Mouse (Mus musculus) ovary, adult 18-20 months (tissue): ENCODE measurements around the gene Slc39a8.

ENCODE experiments used
- DNase-seq: peaks from one replicate; pipeline ENCODE4 v3.0.0; 2022; ENCODE audit warnings: low spot score, mixed read lengths

The Slc39a8 gene

GRCm38 (mm10) chr3:135825016-135825753 is at the start of gene Slc39a8:
Gene Slc39a8, plus strand, starts transcription at chr3:135825279.
- DNase-seq: peak; percentile 75

DNA sequence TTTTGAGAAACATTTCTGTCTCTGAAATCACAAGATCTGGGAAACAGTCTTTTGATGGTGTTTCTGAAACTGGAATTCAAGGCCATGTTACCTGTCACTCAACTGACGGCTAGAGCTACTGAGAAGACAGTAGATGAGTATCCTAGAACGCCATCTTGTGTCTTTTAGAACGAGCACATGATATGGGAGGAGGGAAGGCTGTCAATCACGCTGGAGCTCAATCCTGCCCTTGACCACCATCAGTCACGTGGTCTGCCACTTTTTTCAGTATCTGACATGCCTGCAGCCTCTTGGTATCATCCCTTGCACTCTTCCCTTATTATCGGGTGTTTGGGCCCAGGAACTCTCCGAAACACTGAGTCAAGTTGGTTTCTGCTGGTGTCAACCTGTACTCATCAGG is 40.0 kb upstream of the Slc39a8 start:
- DNase-seq: no peak

- no peak for DNase-seq
Measured at GRCm38 (mm10) chr3:135796117-135796516, 29.0 kb upstream of the Slc39a8 start.

GRCm38 (mm10) chr3:135798241-135798640 is 26.8 kb upstream of the Slc39a8 start:
- DNase-seq: no peak

DNA sequence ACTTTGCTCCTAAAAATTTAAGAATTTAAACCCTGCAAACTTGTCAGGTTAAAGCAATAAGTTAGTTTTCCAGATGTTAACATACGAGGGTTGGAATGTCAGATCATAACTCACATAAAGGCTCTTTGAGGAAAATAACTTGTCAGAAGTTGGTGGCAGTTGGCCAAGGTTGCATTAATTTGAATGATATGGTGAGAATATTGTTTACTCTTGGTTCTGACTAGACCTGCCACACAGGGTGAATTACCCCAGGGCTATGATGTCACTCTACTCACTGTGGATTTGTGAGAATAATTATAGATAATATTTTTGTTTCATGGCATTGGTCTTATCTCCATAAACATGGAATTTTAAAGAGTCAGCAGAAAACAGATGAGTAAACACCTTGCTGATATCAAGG is 26.4 kb upstream of the Slc39a8 start:
- DNase-seq: no peak

DNA sequence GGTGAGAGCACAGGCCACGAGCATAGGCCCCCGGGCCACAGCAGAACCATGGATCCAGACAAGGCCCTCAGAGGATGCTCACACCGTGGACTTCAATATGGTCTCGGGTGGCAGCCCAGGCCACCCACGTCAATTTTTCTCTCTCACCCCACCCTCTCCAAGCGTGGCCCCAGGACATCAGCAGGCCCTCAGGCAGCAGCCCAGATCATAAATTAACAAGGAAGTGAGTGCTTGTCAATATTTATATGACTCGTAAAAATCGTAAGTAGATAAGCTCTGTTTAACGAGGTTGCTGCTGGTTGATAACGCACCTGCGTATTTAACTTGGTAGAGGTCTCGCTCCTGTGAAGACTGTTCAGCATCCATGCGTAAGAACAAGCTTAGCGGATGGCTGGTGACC is 10.4 kb upstream of the Slc39a8 start:
- no peak for DNase-seq

DNA sequence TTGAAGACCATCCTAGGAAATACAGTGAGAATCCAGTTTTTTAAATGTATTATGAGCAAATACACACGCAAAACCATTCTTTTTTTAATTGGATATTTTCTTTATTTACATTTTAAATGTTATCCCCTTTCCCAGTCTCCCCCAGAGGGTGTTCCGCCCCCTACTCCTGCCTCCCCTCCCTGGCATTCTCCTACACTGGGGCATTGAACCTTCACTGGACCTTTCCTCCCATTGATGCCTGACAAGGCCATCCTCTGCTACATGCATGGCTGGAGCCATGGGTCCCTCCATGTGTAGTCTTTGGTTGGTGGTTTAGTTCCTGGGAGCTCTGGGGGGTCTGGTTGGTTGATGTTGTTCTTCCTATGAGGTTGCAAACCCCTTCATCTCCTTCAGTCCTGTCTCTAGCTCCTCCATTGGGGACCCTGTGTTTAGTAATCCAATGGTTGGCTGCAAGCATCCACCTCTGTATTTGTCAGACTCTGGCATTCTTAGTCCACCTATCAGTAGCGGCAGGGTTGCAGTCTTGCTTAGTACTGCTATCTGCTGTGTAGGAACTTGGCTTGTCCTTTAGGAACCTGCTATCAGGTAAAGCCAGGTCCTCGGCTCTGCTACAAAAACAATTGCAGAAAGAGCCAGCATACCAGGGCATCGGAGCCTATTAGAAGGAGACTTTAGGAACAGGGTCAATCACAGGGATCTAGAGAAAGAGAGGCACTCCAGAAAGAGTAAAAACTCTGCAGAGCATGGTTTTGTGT is 8.9 kb upstream of the Slc39a8 start:
- DNase-seq: no peak

DNA sequence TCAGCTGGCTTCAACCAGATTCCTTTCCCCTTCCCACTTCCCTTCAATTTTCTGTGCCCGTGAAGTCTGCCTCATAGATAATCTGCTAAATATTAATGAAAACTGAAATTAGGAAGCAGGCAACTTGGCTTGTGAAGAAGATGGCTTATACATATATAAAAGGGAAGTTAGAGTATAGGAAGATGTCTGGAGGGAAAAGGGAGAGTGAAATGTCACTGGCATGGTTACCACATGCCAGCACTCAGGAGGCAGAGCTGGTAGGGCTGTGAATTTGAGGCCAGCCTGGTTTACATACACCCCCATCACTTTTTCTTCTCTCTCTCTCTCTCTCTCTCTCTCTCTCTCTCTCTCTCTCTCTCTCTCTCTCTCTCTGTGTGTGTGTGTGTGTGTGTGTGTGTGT is 8.0 kb upstream of the Slc39a8 start:
- no peak for DNase-seq

DNA sequence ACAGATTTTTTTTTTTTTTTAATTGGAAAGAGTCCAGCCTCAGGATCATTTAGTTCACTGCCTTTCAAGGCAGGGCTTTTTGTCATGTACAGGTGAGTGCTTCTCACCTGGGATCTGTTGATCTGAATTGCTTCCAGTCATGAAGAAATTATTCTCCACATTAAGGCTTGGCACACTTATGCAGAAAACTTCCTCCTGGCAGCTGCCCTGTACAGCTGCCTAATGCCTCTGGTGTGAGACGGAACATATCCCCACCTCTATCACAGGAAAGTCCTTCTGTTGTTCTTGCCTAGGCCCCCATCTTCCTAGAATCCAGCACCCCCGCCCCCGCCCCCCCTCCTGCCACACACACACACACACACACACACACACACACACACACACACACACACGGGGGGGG is 643 bp upstream of the Slc39a8 start:
- no peak for DNase-seq

GRCm38 (mm10) chr3:135825754-135826683 is 940 bp downstream of the Slc39a8 start:
- peak; percentile 6 for DNase-seq

DNA sequence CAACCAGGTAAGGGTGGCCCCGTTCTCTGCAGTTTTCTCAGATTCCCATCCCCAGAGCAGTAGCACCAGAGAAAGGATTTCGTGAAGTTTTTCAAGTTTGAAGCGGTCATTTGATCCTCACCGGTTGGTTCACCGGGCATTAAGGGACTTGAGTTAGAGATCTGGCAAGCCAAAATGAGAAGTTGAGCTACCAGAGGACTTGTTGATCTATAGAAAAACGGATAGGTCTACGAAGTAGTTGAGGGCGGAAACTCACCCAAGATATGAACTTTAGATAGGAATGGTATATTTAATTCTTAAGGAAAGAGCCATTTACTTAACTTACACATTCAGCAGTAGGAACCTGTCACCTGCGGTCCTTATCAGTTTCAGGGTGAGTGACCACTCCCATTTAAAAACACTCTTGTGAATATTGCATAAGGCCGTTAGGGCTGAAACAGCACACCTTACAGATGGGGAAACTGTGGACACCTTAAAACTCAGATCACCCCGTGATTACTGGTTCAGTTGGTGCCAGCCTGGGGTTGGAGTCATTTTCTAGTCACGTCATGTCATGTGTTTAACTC is 1.7 kb downstream of the Slc39a8 start:
- no peak for DNase-seq

DNA sequence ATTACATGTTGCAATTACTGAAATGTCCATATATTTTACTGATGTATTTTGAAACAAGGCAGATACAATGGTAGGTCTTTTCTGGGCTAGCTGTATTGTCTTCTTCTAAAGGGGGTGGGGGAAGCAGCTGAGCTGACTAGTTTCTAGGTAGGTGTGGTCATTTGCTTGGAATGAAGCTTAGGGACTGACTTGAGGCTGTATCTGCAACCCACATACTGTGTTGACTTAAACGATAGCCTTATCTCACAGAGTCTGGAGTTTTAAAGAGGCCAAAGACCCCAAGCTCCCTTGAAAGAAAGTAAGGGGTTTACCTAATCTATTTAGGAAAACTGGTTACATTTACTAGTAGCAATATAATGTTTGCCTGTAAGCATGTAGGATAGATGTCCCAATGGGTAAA is 2.9 kb downstream of the Slc39a8 start:
- DNase-seq: no peak

GRCm38 (mm10) chr3:135832496-135832895 is 7.4 kb downstream of the Slc39a8 start:
- DNase-seq: no peak

- DNase-seq: no peak
Measured at GRCm38 (mm10) chr3:135832907-135833306, 7.8 kb downstream of the Slc39a8 start.

GRCm38 (mm10) chr3:135834988-135835387 is 9.9 kb downstream of the Slc39a8 start:
- DNase-seq: no peak

GRCm38 (mm10) chr3:135839535-135839934 is 14.5 kb downstream of the Slc39a8 start:
- DNase-seq: no peak

DNA sequence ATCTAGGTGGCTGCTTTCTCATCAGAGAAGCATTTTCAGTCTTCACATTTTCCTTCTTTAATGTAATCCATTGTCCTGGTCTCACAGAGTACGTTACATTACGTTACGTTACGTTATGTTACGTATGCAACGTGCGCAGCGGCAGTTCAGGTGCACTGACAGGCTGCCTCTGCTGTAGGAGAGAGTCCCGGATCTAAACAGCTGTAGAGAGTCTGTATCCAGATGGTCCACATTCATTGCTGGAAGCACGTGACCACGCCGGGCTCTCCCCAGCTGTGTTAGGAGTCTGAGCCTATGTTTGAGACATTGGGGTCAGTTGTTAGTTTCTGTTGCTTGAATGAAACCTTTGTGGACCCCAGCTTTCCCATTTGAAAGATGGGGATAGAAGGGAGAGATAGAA is 15.1 kb downstream of the Slc39a8 start:
- DNase-seq: no peak

- no peak for DNase-seq
Measured at GRCm38 (mm10) chr3:135841716-135842511, 16.8 kb downstream of the Slc39a8 start.

- no peak for DNase-seq
Measured at GRCm38 (mm10) chr3:135843181-135843580, 18.1 kb downstream of the Slc39a8 start.

DNA sequence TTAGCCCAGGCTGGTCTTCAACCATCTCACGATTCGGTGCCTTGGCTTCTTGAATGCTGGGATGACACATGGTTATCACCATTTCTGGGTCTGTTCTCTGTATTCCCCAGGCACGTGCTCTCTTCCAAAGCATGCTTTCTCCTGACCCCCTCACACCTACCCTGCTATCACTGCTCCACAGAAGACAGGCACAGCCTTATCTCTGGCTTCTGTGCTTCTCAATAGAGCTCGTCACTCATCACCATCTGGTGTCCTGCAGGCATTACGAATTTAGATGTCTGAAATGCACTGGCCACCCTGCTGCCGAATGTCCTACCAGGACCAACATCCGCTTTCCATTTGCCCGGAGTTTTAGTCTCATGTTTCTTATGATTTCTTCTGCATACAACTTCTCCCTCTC is 18.6 kb downstream of the Slc39a8 start:
- no peak for DNase-seq

DNA sequence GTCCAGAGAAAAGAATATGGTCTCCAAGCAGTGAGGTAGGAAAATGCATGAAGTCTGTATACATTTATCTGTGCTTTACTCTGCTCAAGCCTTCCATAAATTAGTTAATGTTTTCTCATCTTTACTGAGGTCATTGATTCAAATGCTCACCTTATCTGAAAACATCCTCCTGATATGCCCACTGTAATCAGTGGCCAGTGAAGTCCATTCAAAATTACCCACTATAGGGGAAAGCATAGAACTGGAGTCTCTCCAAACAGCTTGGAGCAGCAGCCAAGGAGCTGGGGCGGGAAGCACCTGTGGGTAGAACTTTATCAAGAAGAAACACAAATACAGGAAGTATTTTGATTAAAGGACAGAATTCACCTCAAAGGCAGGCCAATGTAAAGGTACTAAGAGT is 19.8 kb downstream of the Slc39a8 start:
- DNase-seq: no peak
